Mouse (Mus musculus) embryonic fibroblast, embryonic 13.5 days (primary cell): ENCODE measurements around the gene Meox1.

ENCODE experiments used
- CTCF ChIP-seq: IDR thresholded peaks from 2 replicates; pipeline ENCODE4 v1.5.1; 2011; ENCODE audit warnings: mild to moderate bottlenecking, control low read depth, low read length, moderate library complexity, borderline replicate concordance; ENCODE audit not compliant: insufficient read depth
- POLR2A ChIP-seq: IDR thresholded peaks from 2 replicates; pipeline ENCODE4 v1.6.1; 2011; ENCODE audit warnings: low read depth, mild to moderate bottlenecking, control low read depth, low read length, moderate library complexity

- TF ChIP-seq CTCF (no peak), POLR2A (no peak)
Measured at GRCm38 (mm10) chr11:101923988-101924387, 29.8 kb upstream of the Meox1 start.
